26 mouse cellular contexts compared by ENCODE assay signal in the genomic region with DNA sequence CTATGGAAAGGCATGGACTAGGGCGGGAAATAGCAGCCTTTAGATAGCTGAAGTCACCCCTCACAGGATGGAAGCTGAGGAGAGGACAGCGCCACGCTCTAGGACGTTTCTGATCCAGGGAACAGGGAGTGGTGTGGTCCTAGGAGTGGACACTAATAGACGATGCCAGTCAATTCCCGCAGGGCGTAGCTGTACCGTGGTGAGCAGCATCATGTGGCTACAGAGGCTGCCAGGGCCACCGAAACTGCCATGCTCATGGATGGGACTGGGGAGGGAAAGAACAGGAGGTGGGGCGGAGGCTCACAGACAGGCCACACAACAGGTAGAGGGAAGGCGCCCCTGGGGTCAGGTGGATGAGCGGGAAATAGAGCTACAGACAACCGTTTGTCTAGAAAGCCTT.
DNase-seq lines count a peak whose midpoint lies in the region; ATAC-seq and TF ChIP-seq lines count a peak whose summit lies in the region.
"Had no signal": no experiment of that assay in that cellular context is flagged by ENCODE, and none has a peak within 500 bp of the region (broad histone marks: within the 10 kb centered on the region; RNA-seq: fewer than 3 reads in every experiment).

No protein-coding gene starts in this region.

- no peaks in the 10 kb centered on the region for H3K9me3 ChIP-seq in heart, postnatal 0 days (replicated peaks; ENCODE audit: control insufficient read depth, low read length)
- H3K9me3 ChIP-seq in megakaryocyte, embryonic 14.5 days, result peaks cover 15% of the 10 kb centered on the region
- H3K9me3 ChIP-seq: forebrain, embryonic 13.5 days; intestine, embryonic 15.5 days had no signal

- ATAC-seq in heart, postnatal 0 days (ENCODE audit: insufficient read depth, low read depth), result 0 out of 2 replicates have a peak, but pooled peaks have one; percentile 24
- ATAC-seq in megakaryocyte, adult 5-6 weeks (ENCODE audit: poor library complexity, severe bottlenecking), result no peak
- ATAC-seq in megakaryocyte progenitor cell, adult 5-6 weeks (replicated peaks; ENCODE audit: poor library complexity), result 0 out of 2 replicates have a peak, but pooled peaks have one; percentile 3
- ATAC-seq: activated CD4-positive, CD25-positive, alpha-beta regulatory T cell, adult 4 months; forebrain, embryonic 13.5 days; hindbrain, postnatal 0 days; intestine, embryonic 15.5 days; midbrain, embryonic 16.5 days had no signal

- no peaks in the 10 kb centered on the region for H3K27me3 ChIP-seq in heart, postnatal 0 days (ENCODE audit: control insufficient read depth, insufficient read depth, low read length)
- H3K27me3 ChIP-seq in megakaryocyte, embryonic 14.5 days (replicated peaks), result peaks cover 3% of the 10 kb centered on the region
- H3K27me3 ChIP-seq: forebrain, embryonic 13.5 days; intestine, embryonic 15.5 days; limb, embryonic 13.5 days had no signal

- DNase-seq in gastrocnemius, adult 2 months, result no peak
- no peak for DNase-seq in gastrocnemius, postnatal 14 days
- DNase-seq in heart, postnatal 0 days (ENCODE audit: low spot score), result no peak
- no peak for DNase-seq in heart, postnatal 36 days
- no peak for DNase-seq in embryo, embryonic 10.5 days (ENCODE audit: low spot score)
- DNase-seq: adrenal gland, adult 2 months; adrenal gland, postnatal 36 days; B cell, adult 2 months; cerebellum, adult 9-10 months; heart, postnatal 4 days; kidney, adult 2 months; kidney, postnatal 36 days; lung, postnatal 36 days; right cerebral cortex, adult 18-20 months; spleen, adult 18-20 months; thymus, postnatal 14 days had no signal

- no peak overlapping the region for H3K9ac ChIP-seq in heart, postnatal 0 days (replicated peaks; ENCODE audit: low read depth, low read length)
- H3K9ac ChIP-seq: forebrain, embryonic 13.5 days; intestine, embryonic 15.5 days; limb, embryonic 13.5 days had no signal

- no peak overlapping the region for H3K4me3 ChIP-seq in gastrocnemius, adult 2 months
- H3K4me3 ChIP-seq in heart, postnatal 0 days (ENCODE audit: low read depth, low read length), result no peak overlapping the region
- H3K4me3 ChIP-seq in megakaryocyte, embryonic 14.5 days (replicated peaks), result peak overlapping the region; percentile 68
- H3K4me3 ChIP-seq: forebrain, embryonic 13.5 days; intestine, embryonic 15.5 days; layer of hippocampus, adult 2 months; limb, embryonic 13.5 days had no signal

- no peak for TF ChIP-seq EP300 in heart, postnatal 0 days (IDR thresholded peaks at IDR 0.05; ENCODE audit: low read depth)

- peak overlapping the region; percentile 86 for H3K27ac ChIP-seq in gastrocnemius, adult 2 months
- H3K27ac ChIP-seq in heart, postnatal 0 days (ENCODE audit: low read depth), result no peak overlapping the region
- H3K27ac ChIP-seq: forebrain, embryonic 13.5 days; intestine, embryonic 15.5 days; layer of hippocampus, adult 2 months; limb, embryonic 13.5 days had no signal

- no peaks in the 10 kb centered on the region for H3K36me3 ChIP-seq in heart, postnatal 0 days (replicated peaks; ENCODE audit: control insufficient read depth, insufficient read depth, low read length)
- H3K36me3 ChIP-seq in megakaryocyte, embryonic 14.5 days (replicated peaks; ENCODE audit: low read length), result peaks cover 24% of the 10 kb centered on the region
- H3K36me3 ChIP-seq: intestine, embryonic 15.5 days had no signal

- no peak overlapping the region for H3K4me2 ChIP-seq in heart, postnatal 0 days (ENCODE audit: low read depth, low read length)
- H3K4me2 ChIP-seq: forebrain, embryonic 13.5 days; intestine, embryonic 15.5 days; limb, embryonic 13.5 days had no signal

- no peak for TF ChIP-seq CTCF in gastrocnemius, adult 2 months (IDR thresholded peaks at IDR 0.05)
- no peak for TF ChIP-seq CTCF in heart, postnatal 0 days (IDR thresholded peaks at IDR 0.05; ENCODE audit: low read depth)

- H3K4me1 ChIP-seq in heart, postnatal 0 days (ENCODE audit: control insufficient read depth, insufficient read depth), result peaks cover 31% of the 10 kb centered on the region
- H3K4me1 ChIP-seq in megakaryocyte, embryonic 14.5 days, result peaks cover 59% of the 10 kb centered on the region

- intact Hi-C loops in gastrocnemius, adult 2 months (cut with DNase I), result no loop called here
- intact Hi-C loops in gastrocnemius, postnatal 14 days (cut with DNase I; ENCODE audit: low total_unique reads), result no loop called here
- intact Hi-C loops in heart, postnatal 36 days (cut with DNase I), result no loop called here

- WGBS in heart, postnatal 0 days, result 78% methylated on average over 13 of the region's 13 CpGs
